8 mouse cellular contexts compared by ENCODE assay signal in the genomic region with DNA sequence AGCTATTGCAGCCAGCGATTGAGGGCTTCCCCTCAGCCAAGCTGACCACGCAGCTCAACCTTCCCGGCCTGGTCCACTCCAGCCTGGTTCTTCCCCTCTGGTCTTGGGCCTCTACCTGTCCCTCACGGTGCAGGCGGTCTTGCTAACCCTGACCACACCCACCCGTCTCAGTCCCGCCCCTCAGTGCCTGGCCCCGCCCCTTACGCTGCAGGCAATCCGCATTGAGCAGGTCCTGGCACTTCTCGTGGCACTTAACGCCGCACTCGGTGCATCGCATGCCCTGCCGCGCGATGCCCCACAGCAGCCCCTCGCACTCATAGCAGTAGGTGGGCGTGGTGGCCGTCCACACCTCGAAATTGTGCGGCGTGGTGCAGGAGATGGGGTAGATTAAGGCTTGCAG. TPM values are rescaled to one million over a fixed set of nuclear protein-coding genes. Genes with fewer than 3 reads are reported as not detected.
A peak's percentile ranks its signal among the peaks of the same experiment; 100 is the strongest.
DNase-seq lines count a peak whose midpoint lies in the region; ATAC-seq and TF ChIP-seq lines count a peak whose summit lies in the region.

No protein-coding gene starts in this region.

- H3K4me3 ChIP-seq in kidney, adult 2 months (ENCODE audit: insufficient read depth, low read depth, low read length), result no peak overlapping the region
- peak overlapping the region; percentile 14; the same call in 1 of the 2 replicates for H3K4me3 ChIP-seq in intestine, embryonic 15.5 days (replicated peaks)

- no peaks in the 10 kb centered on the region for H3K9me3 ChIP-seq in intestine, embryonic 15.5 days

- no peak overlapping the region for H3K9ac ChIP-seq in intestine, embryonic 15.5 days

- H3K4me2 ChIP-seq in intestine, embryonic 15.5 days (replicated peaks), result peak overlapping the region; percentile 60

- no peak for TF ChIP-seq POLR2A in kidney, adult 2 months (IDR thresholded peaks at IDR 0.05; ENCODE audit: low read depth, low read length)

- H3K36me3 ChIP-seq in kidney, adult 2 months (ENCODE audit: control insufficient read depth, insufficient read depth, low read length), result no peaks in the 10 kb centered on the region
- no peaks in the 10 kb centered on the region for H3K36me3 ChIP-seq in intestine, embryonic 15.5 days

- no peaks in the 10 kb centered on the region for H3K27me3 ChIP-seq in kidney, adult 2 months (replicated peaks; ENCODE audit: control insufficient read depth, insufficient read depth, low read length)
- peaks cover 58% of the 10 kb centered on the region for H3K27me3 ChIP-seq in intestine, embryonic 15.5 days (replicated peaks)

- DNase-seq in kidney, adult 2 months, result peak; percentile 28
- no peak for DNase-seq in kidney, adult 8-10 months
- peak; percentile 66 for DNase-seq in embryo, embryonic 9.5 days (ENCODE audit: extremely low spot score)
- DNase-seq in testis, postnatal 14 days (ENCODE audit: low spot score), result peak; percentile 50
- no peak for DNase-seq in left cerebral cortex, adult 8-10 months (ENCODE audit: low spot score in 2 of 2)
- no peak for DNase-seq in thymus, adult 18-20 months

- ATAC-seq in intestine, embryonic 15.5 days, result peak; percentile 81
- ATAC-seq in megakaryocyte, adult 5-6 weeks (ENCODE audit: poor library complexity, severe bottlenecking), result peak; percentile 51; the same call in 1 of the 2 replicates

- TF ChIP-seq CTCF in kidney, adult 2 months (conservative IDR thresholded peaks at IDR 0.05; ENCODE audit: insufficient read depth, insufficient read length, low read depth, low read length), result no peak

- H3K27ac ChIP-seq in kidney, adult 2 months (ENCODE audit: insufficient read depth, low read depth, low read length), result no peak overlapping the region
- H3K27ac ChIP-seq in intestine, embryonic 15.5 days, result no peak overlapping the region

- 2% methylated on average over 24 of the region's 24 CpGs for WGBS in kidney, adult 2 months
- WGBS in intestine, embryonic 15.5 days, result under 1% methylated on average over 24 of the region's 24 CpGs

- no peaks in the 10 kb centered on the region for H3K4me1 ChIP-seq in kidney, adult 2 months (ENCODE audit: control insufficient read depth, insufficient read depth, low read length)
- H3K4me1 ChIP-seq in intestine, embryonic 15.5 days (replicated peaks), result peaks cover 14% of the 10 kb centered on the region

RNA-seq across cellular contexts. Expression of a gene that starts 17.0 kb away (rescaled TPM):
- 1.3 and 2.1 TPM in 2 replicates for polyA plus RNA-seq in kidney, adult 2 months (2012; rRNA removed)
- 1.3 and 1.5 TPM in 2 replicates for polyA plus RNA-seq in intestine, embryonic 15.5 days (2015; fragmentation: Nextera tagmentation; extraction: Ambion mirVana)
- total RNA-seq in megakaryocyte, adult 5-6 weeks (2015), result 0.11 TPM in 1 of 2 replicates, not detected in the other
- total RNA-seq in megakaryocyte, adult 5-6 weeks (2017), result 1.1 TPM in 1 of 2 replicates, not detected in the other
- 100 to 1,000 TPM; 237 to 269 (median 246) TPM for total RNA-seq in left cerebral cortex, adult 8-10 months (2022)

RNA-seq across cellular contexts. Expression of a gene that starts 21.5 kb away (rescaled TPM):
- 15.1 and 16.5 TPM in 2 replicates for polyA plus RNA-seq in kidney, adult 2 months (2012; rRNA removed)
- polyA plus RNA-seq in intestine, embryonic 15.5 days (2015; fragmentation: Nextera tagmentation; extraction: Ambion mirVana), result 9.0 and 9.2 TPM in 2 replicates
- total RNA-seq in megakaryocyte, adult 5-6 weeks (2015), result 4.8 and 5.0 TPM in 2 replicates
- total RNA-seq in megakaryocyte, adult 5-6 weeks (2017), result 2.6 and 5.2 TPM in 2 replicates
- total RNA-seq in left cerebral cortex, adult 8-10 months (2022), result 1 to 10 TPM; 4.4 to 7.3 (median 6.1) TPM

RNA-seq across cellular contexts. Expression of a gene that starts 34.4 kb away (rescaled TPM):
- polyA plus RNA-seq in kidney, adult 2 months (2012; rRNA removed), result 14.5 and 17.8 TPM in 2 replicates
- polyA plus RNA-seq in intestine, embryonic 15.5 days (2015; fragmentation: Nextera tagmentation; extraction: Ambion mirVana), result 1.2 and 1.9 TPM in 2 replicates
- 2.9 and 4.2 TPM in 2 replicates for total RNA-seq in megakaryocyte, adult 5-6 weeks (2015)
- 1.1 and 2.4 TPM in 2 replicates for total RNA-seq in megakaryocyte, adult 5-6 weeks (2017)
- total RNA-seq in left cerebral cortex, adult 8-10 months (2022), result 1 to 10 TPM; 1.4 to 3.2 (median 2.1) TPM

RNA-seq across cellular contexts. Expression of a gene that starts 43.8 kb away (rescaled TPM):
- polyA plus RNA-seq in kidney, adult 2 months (2012; rRNA removed), result 62.2 and 70.4 TPM in 2 replicates
- 70.8 and 73.5 TPM in 2 replicates for polyA plus RNA-seq in intestine, embryonic 15.5 days (2015; fragmentation: Nextera tagmentation; extraction: Ambion mirVana)
- 46.8 and 51.2 TPM in 2 replicates for total RNA-seq in megakaryocyte, adult 5-6 weeks (2015)
- 54.8 and 56.8 TPM in 2 replicates for total RNA-seq in megakaryocyte, adult 5-6 weeks (2017)
- 10 to 100 TPM; 38.6 to 51.4 (median 45.8) TPM for total RNA-seq in left cerebral cortex, adult 8-10 months (2022)

RNA-seq across cellular contexts. Expression of a gene that starts 47.0 kb away (rescaled TPM):
- polyA plus RNA-seq in kidney, adult 2 months (2012; rRNA removed), result 5.5 and 5.9 TPM in 2 replicates
- polyA plus RNA-seq in intestine, embryonic 15.5 days (2015; fragmentation: Nextera tagmentation; extraction: Ambion mirVana), result 16.0 and 17.0 TPM in 2 replicates
- 0.36 and 0.89 TPM in 2 replicates for total RNA-seq in megakaryocyte, adult 5-6 weeks (2015)
- 0.18 TPM in 1 of 2 replicates, not detected in the other for total RNA-seq in megakaryocyte, adult 5-6 weeks (2017)
- under 1 TPM; 0.41 to 0.88 (median 0.70) TPM for total RNA-seq in left cerebral cortex, adult 8-10 months (2022)

Comparison
In these comparisons a context has a peak if more than half of its experiments do, and no peak if none do; other contexts are left out.
1. DNase-seq: peak in kidney, adult 2 months (single experiment), embryo, embryonic 9.5 days (single experiment) and testis, postnatal 14 days (single experiment); none in kidney, adult 8-10 months (0 of 2), left cerebral cortex, adult 8-10 months (0 of 2) and thymus, adult 18-20 months (0 of 2).
2. RNA of a gene that starts 17.0 kb away (total RNA-seq): 237 to 269 TPM in left cerebral cortex, adult 8-10 months; 0.11 to 1.1 TPM in megakaryocyte, adult 5-6 weeks; every median in the first group is over 100 times any median in the second.